Mouse (Mus musculus): ENCODE data around the gene Rbpj.

GRCm38 (mm10) chr5:53465883-53466282, at the start of gene Rbpj:
- TF ChIP-seq CTCF (IDR thresholded peaks at IDR 0.05; ENCODE audit: borderline replicate concordance, control insufficient read depth, extremely low read depth, insufficient read depth, low read length, poor library complexity) (no peak), POLR2A (IDR thresholded peaks at IDR 0.05; ENCODE audit: control insufficient read depth, extremely low read depth, insufficient read depth, low read length, poor library complexity) (no peak)
